Mouse (Mus musculus) cortical plate, adult 2 months (tissue): ENCODE measurements at regions not wholly inside any gene's neighbourhood (a gene's known extent, or its start where the extent isn't known, plus 50 kb on each side); places are given as distances from the start of the nearest gene placed in this dataset.
A peak's percentile ranks its signal among the peaks of the same experiment; 100 is the strongest.

ENCODE experiments used
- H3K27ac ChIP-seq: fragments of 200-500 bp; 2 replicates; pipeline ENCODE4 v1.5.1; 2012; ENCODE audit warnings: low read length, control low read depth, inconsistent platforms; ENCODE audit not compliant: insufficient read depth
- H3K4me1 ChIP-seq: fragments of 200-500 bp; 2 replicates; pipeline ENCODE4 v1.6.1; 2011; ENCODE audit warnings: low read length; ENCODE audit not compliant: control insufficient read depth, insufficient read depth
- H3K4me3 ChIP-seq: fragments of 200-500 bp; 2 replicates; pipeline ENCODE4 v1.5.1; 2011; ENCODE audit warnings: mild to moderate bottlenecking, low read length, control low read depth; ENCODE audit not compliant: insufficient read depth
- CTCF ChIP-seq: fragments of 200-500 bp; IDR thresholded peaks from 2 replicates; pipeline ENCODE4 v1.5.1; 2011; ENCODE audit warnings: mild to moderate bottlenecking, control low read depth, low read length; ENCODE audit not compliant: insufficient read depth; ENCODE audit errors: extremely low read depth
- POLR2A ChIP-seq: fragments of 200-500 bp; IDR thresholded peaks from 2 replicates; pipeline ENCODE4 v1.6.1; 2011; ENCODE audit warnings: mild to moderate bottlenecking, low read length, control low read depth; ENCODE audit not compliant: insufficient read depth; ENCODE audit errors: extremely low read depth

DNA sequence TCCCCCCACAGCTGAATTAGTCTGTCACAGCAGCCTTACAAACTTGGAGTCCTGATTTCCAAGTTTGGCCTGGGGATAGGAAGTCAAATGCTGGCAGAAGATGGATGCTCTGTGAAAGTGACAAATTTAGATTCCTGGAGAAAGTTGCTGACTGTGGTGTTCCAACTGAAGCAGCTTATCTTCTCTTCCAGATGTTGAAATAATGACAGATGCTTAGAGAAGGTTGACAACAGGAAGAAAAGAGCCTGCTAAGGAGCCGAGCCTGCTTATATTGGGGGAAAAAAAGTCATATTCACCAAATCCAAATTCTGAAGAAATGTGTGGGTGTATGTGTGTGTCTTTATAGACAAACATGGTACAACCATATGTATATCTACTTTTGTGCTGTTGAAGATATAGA lies 1380.4 kb upstream of the Cdh8 start:
- TF ChIP-seq CTCF = no peak
- no peak for TF ChIP-seq POLR2A
- Histone ChIP-seq H3K4me1 (no peaks in the 10 kb centered on the region), H3K27ac (no peak overlapping the region), H3K4me3 (no peak overlapping the region)

DNA sequence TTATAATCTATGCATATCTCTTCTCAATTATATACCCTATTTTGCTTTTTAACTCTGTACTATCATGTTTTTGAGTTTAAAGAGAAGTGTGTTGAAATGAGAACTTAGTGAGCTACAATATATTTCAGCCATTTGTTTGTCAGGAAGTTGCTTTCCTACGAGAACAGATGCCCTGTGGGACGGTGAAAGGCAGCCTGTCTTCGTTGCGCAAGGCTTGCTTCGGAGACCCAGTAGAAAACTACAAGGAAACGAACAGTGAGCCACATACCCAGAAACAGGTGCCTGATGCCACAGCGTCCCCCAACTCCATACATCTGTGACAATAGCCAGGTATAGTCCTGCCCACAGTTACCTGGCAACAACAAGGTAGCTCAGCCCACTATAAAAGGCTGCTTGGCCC lies 1377.7 kb upstream of the Cdh8 start:
- Histone ChIP-seq H3K4me1 (no peaks in the 10 kb centered on the region), H3K27ac (no peak overlapping the region), H3K4me3 (no peak overlapping the region)
- TF ChIP-seq POLR2A (no peak), CTCF (no peak)

DNA sequence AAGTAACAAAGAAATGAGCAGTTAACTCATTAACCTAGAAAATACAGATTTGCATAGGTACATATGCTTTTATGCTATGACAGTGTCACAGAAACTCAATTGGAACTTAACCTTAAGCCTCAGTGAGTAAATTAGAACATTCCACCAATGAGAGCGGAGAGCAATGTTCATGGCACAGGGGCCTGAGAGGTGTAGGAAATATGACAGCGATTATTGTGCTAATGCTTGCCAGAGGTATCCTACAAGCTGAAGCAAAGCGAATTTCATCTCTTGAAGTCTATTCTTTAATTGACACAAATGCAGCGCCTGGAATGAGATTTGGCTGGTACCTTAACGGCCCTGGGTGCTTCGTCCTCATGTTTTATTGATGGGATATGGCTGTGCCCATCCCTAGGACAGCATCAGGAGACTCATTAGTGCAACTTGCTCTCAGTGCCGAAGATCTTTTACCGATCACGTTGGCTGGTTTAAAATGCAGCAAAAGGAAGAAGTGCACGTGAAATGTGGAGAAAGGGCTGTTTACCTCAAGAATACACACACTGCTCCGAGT lies 1374.4 kb upstream of the Cdh8 start:
- Histone ChIP-seq H3K4me3 (no peak overlapping the region), H3K27ac (no peak overlapping the region), H3K4me1 (no peaks in the 10 kb centered on the region)
- no peak for TF ChIP-seq POLR2A
- TF ChIP-seq CTCF = no peak

DNA sequence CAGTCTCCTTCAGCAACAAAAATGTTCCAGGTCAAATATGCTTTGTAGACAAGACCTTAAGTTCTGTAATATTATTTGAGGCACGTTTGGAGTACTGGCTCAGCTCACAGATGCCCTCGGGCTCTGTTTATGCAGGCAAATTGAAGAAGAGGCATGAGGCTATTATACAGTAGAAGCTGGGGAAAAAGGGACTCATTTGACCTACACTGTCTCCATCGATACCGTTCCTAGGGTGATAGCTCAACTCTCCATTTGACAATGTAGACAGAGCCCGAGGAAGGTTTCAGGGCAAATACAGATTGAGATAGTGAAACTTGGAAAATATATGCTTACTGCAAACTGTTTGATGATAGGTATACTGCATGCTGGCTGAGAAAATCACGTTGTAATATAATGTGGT lies 1371.9 kb upstream of the Cdh8 start:
- no peaks in the 10 kb centered on the region for H3K4me1 ChIP-seq
- H3K27ac ChIP-seq = no peak overlapping the region
- H3K4me3 ChIP-seq = no peak overlapping the region
- TF ChIP-seq CTCF = no peak
- TF ChIP-seq POLR2A = no peak

DNA sequence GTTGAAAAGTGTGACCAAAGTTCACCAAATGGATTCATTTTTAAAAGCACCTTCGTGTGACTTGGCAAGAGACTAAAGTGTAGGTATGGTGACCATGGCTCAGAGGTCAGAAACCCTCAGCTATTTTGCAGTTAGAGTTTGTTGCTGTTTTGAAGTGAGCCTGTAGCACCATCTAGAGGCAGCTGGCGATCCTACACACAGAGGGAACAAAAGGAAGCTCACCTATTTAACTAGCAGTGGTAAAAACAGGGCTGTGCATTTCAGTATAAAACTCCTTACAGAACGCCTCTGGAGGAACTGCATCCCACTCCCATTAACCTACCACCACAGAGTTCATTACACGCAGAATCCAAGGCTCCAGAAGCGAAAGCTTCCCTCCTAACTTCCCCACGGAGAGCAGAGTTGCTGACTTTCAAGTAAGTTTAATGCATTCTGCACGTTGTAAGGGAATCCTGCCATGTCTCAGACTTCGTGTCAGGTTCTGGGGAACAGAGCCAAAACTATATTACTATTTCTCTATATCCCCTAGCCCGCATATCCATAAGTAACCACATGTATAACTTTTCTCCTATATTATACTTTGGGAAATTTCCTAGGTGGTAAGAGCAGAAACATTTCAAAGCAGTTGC lies 1356.6 kb upstream of the Cdh8 start:
- TF ChIP-seq POLR2A = no peak
- peak; percentile 87 for TF ChIP-seq CTCF
- Histone ChIP-seq H3K4me1 (no peaks in the 10 kb centered on the region), H3K4me3 (peak overlapping the region; percentile 9; the same call in 1 of the 2 replicates), H3K27ac (no peak overlapping the region)

DNA sequence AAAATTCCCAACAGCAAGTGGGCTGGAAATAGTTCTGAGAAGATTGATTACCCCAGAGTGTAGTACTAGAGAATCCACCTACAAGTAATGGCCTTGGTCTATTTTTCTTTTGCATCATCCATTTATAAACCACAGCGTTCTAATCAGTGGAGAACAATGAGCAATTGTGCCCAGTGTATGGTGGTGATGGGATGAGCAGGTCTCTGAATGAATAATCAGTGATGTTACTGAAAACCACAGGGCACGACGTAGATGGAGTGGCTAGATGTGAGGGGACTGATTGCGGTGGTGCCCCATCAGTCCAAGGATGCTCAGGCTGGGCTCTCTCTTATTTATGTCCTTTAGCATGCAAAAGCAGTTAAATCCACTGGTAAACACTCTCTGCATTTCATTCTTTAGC lies 1353.3 kb upstream of the Cdh8 start:
- no peak for TF ChIP-seq CTCF
- TF ChIP-seq POLR2A = no peak
- H3K4me3 ChIP-seq = no peak overlapping the region
- no peak overlapping the region for H3K27ac ChIP-seq
- no peaks in the 10 kb centered on the region for H3K4me1 ChIP-seq

DNA sequence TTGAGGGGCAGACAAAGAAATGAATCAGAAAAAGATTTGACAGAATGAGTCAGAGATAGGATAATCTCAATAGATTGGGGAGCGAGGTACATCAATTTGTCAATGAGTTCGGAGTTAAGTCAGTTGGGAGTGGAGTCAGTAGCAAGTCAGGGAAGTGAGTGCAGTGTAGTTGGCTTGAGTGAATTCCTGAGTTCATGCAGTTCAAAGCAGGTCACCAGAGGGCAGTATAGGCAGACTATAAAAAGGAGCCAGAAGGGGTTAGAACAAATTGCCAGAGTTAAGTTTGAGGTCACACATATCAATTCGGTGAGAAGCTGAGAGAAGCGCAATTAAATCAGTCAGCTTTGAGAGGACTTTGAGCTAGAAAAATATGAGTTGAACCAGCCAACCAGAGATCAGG lies 1317.7 kb upstream of the Cdh8 start:
- H3K4me3 ChIP-seq = no peak overlapping the region
- no peak overlapping the region for H3K27ac ChIP-seq
- TF ChIP-seq CTCF (no peak), POLR2A (no peak)
- no peaks in the 10 kb centered on the region for H3K4me1 ChIP-seq

DNA sequence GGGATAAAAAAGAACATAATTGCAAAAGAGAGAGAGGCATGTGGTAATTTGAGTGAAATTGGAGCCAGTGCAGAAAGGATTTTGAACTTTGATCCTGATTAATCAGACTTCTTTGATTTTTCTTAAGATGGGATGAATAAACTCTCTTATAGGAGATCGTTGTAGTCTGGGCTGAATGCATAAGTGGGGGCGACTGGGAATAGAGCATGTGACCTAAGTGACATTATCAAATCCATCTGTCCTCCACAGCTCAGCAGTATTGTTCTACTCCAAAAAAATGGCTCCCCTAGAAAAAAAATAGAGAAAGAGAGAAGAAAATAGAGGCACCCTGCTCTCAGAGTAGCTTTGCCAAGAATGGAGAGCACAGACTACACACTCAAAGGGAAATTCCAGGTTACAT lies 1286.1 kb upstream of the Cdh8 start:
- Histone ChIP-seq H3K4me1 (no peaks in the 10 kb centered on the region), H3K27ac (no peak overlapping the region), H3K4me3 (no peak overlapping the region)
- TF ChIP-seq CTCF = no peak
- no peak for TF ChIP-seq POLR2A

DNA sequence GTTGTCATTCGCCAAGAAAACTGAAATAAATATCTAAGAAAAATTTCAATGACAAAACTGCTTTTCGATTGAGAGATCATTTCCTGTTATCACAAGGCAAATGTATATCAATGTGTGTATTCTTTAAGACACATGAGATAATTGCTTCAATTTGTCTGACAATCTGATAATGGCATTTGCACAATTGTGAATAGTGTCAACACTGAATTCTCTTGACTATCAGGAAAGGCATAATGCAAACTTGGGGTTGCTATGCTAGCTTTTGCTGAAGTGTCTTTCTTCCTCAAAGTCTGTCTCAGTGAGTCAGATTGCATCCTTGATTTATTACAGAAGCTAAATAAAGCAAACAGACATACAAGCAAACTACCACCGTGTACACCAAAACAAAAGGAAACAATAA lies 1278.8 kb upstream of the Cdh8 start:
- TF ChIP-seq CTCF = no peak
- Histone ChIP-seq H3K27ac (no peak overlapping the region), H3K4me1 (no peaks in the 10 kb centered on the region), H3K4me3 (no peak overlapping the region)

DNA sequence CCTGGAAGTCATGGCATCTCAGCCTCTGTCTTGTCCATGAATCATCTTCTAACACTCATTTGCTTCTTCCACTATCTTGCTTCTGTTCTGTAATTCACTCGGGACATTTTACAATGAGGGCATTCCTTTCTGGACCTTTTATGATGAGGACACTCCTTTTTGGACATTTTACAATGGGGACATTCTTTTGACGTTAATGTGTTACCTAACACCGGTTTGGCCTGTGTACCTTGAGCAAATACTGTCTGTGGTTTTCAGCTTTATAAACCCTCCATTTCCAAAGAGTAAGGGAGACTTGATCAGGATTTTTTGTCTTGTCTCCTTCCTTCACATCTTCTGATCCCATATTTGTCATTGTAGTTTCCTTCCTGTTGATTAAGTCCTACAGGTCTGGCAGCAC lies 1262.3 kb upstream of the Cdh8 start:
- Histone ChIP-seq H3K4me1 (no peaks in the 10 kb centered on the region), H3K27ac (no peak overlapping the region), H3K4me3 (no peak overlapping the region)
- TF ChIP-seq POLR2A = no peak
- TF ChIP-seq CTCF = no peak
